Mouse (Mus musculus) kidney, adult 11 months (tissue): ENCODE data around the gene Syt12.

Source experiments
- DNase-seq: peaks from one replicate; pipeline ENCODE4 v3.0.0; 2022

Gene Syt12

GRCm38 (mm10) chr19:4477345-4478189, at the start of gene Syt12:
Syt12 (minus strand) TSS chr19:4477447.
- no peak for DNase-seq

- no peak for DNase-seq
These were observed 44.3 kb upstream of the Syt12 start for GRCm38 (mm10) chr19:4521426-4522050.

- no peak for DNase-seq
These were observed 40.2 kb upstream of the Syt12 start for GRCm38 (mm10) chr19:4517483-4517882.

- no peak for DNase-seq
These were observed 39.0 kb upstream of the Syt12 start for GRCm38 (mm10) chr19:4516288-4516687.

GRCm38 (mm10) chr19:4515746-4516145, 38.5 kb upstream of the Syt12 start:
- DNase-seq: no peak

GRCm38 (mm10) chr19:4513236-4513858, 36.1 kb upstream of the Syt12 start:
- DNase-seq: no peak

GRCm38 (mm10) chr19:4511116-4511841, 34.0 kb upstream of the Syt12 start:
- DNase-seq: no peak

GRCm38 (mm10) chr19:4509986-4510963, 33.0 kb upstream of the Syt12 start, which contains the start of gene Pcx:
Pcx (plus strand) TSS chr19:4510472.
- DNase-seq: peak; percentile 100

- no peak for DNase-seq
These were observed 30.5 kb upstream of the Syt12 start for GRCm38 (mm10) chr19:4507746-4508145.

GRCm38 (mm10) chr19:4504830-4505229, 27.6 kb upstream of the Syt12 start:
- DNase-seq: no peak

- DNase-seq: no peak
These were observed 25.5 kb upstream of the Syt12 start for GRCm38 (mm10) chr19:4502701-4503100.

GRCm38 (mm10) chr19:4498062-4498933, 21.1 kb upstream of the Syt12 start, which contains the start of gene 2010003K11Rik:
2010003K11Rik (minus strand) TSS chr19:4498583.
- DNase-seq: peak; percentile 45

GRCm38 (mm10) chr19:4497263-4497973, 20.2 kb upstream of the Syt12 start:
- DNase-seq: peak; percentile 71

- DNase-seq: peak; percentile 75
These were observed 19.5 kb upstream of the Syt12 start for GRCm38 (mm10) chr19:4496535-4497262.

- DNase-seq: no peak
These were observed 18.6 kb upstream of the Syt12 start for GRCm38 (mm10) chr19:4495814-4496213.

GRCm38 (mm10) chr19:4494707-4495106, 17.5 kb upstream of the Syt12 start:
- no peak for DNase-seq

GRCm38 (mm10) chr19:4492526-4493296, 15.5 kb upstream of the Syt12 start:
- peak; percentile 89 for DNase-seq

- DNase-seq: no peak
These were observed 13.9 kb upstream of the Syt12 start for GRCm38 (mm10) chr19:4491080-4491695.
